Mouse (Mus musculus): ENCODE results near the gene Arhgap29. TPM values are rescaled to one million over a fixed set of nuclear protein-coding genes. Genes with fewer than 3 reads are reported as not detected.

Gene Arhgap29
- polyA plus RNA-seq, 1 experiment = not detected

- TF ChIP-seq GATA1 (IDR thresholded peaks at IDR 0.05; ENCODE audit: low read length) = no peak
- no peak for TF ChIP-seq TAL1 (IDR thresholded peaks at IDR 0.05; ENCODE audit: low read length)
- Histone ChIP-seq H3K4me1 (ENCODE audit: control insufficient read depth) (peaks cover 7% of the 10 kb centered on the region), H3K9me3 (ENCODE audit: control insufficient read depth, low read length) (no peaks in the 10 kb centered on the region), H3K36me3 (ENCODE audit: control insufficient read depth) (no peaks in the 10 kb centered on the region), H3K4me3 (replicated peaks) (no peak overlapping the region), H3K27me3 (ENCODE audit: control insufficient read depth) (no peaks in the 10 kb centered on the region)
Observed at GRCm38 (mm10) chr3:121937036-121937435, 15.3 kb upstream of the Arhgap29 start.

DNA sequence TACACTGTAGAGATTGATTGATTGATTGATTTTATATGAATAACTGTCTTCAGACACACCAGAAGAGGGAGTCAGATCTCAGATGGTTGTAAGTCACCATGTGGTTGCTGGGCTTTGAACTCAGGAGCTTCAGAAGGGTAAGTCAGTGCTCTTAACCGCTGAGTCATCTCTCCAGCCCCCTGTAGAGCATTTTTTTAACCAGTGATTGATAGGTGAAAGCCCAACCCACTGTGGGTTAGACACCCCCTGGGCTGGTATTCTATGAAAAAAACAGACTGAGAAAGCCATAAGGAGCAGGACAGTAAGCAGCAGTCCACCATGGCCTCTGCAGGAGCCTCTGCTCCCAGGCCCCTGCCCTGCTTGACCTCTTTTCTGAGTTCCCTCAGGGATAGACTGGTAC is 12.7 kb upstream of the Arhgap29 start:
- Histone ChIP-seq H3K9me3 (ENCODE audit: control insufficient read depth, low read length) (no peaks in the 10 kb centered on the region), H3K27me3 (ENCODE audit: control insufficient read depth) (no peaks in the 10 kb centered on the region), H3K36me3 (ENCODE audit: control insufficient read depth) (no peaks in the 10 kb centered on the region), H3K4me3 (replicated peaks) (no peak overlapping the region), H3K4me1 (ENCODE audit: control insufficient read depth) (peaks cover 7% of the 10 kb centered on the region)
- TF ChIP-seq TAL1 (IDR thresholded peaks at IDR 0.05; ENCODE audit: low read length) (no peak), GATA1 (IDR thresholded peaks at IDR 0.05; ENCODE audit: low read length) (no peak)

DNA sequence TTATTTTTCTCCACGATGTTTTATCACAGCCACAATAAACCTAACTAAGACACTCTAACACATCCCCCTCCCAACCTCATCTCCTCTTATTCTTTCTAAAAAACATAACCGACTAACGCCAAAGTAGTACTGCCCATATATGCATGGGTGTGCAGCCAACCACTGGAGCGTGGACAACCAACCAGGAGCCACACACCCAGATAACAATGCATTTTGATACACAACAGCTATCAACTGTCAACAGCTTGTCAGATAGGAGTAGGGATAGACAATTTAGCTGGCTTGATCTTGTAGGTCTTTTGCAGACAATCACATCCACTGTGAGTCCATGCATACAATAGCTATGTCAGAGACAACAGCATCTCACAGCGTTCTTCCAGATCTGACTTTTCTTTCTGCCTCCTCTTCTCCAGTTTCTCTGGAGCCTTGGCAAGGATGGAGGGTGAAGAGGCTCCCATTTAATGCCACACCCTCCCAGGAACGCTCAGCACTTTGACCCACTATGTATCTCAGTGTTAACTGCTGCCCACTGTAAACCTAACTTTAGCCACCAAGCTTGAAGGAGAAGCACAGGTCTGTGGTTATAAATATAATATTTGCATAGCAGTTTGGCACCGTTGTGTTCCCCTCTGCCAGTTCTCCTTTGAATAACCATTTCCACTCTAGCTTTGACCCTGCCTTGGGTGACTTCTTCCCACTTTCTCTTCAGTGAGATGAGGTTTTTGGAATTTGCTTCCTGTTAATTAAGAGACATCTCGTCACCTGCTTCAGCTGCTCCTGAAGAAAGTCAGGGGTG is 12.0 kb upstream of the Arhgap29 start:
- H3K27me3 ChIP-seq (ENCODE audit: control insufficient read depth) = no peaks in the 10 kb centered on the region

DNA sequence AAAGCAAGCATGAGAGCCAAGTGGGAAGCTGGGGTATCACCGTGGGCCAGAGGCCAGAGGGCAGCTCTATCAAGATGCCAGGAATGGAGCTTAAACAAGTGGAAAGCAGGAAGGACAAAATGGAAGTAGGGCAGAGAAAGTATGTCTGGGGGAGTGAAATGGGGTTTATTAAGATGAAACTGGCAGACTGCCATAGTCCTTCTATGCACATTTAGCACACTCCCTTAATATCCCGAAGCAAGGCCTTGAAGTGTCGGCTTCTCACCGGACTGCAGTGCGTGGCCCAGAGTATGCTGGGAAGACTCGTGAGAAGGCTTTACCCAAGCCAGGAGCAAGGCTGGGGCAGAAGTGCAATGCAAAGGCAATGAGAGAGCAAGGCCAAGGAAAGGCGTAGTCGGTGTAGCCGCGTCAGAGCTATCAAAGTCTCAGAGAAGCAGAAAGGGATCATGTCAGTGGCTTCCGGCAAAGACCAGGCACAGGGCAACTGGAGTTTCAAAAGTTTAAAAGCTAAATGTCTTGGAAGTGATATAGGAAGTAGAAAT is 11.1 kb upstream of the Arhgap29 start:
- no peaks in the 10 kb centered on the region for H3K9me3 ChIP-seq (ENCODE audit: control insufficient read depth, low read length)
- no peaks in the 10 kb centered on the region for H3K36me3 ChIP-seq (ENCODE audit: control insufficient read depth)
- H3K4me1 ChIP-seq (ENCODE audit: control insufficient read depth) = peaks cover 7% of the 10 kb centered on the region
- H3K4me3 ChIP-seq (replicated peaks) = no peak overlapping the region
- no peak for TF ChIP-seq TAL1 (IDR thresholded peaks at IDR 0.05; ENCODE audit: low read length)
- no peak for TF ChIP-seq GATA1 (IDR thresholded peaks at IDR 0.05; ENCODE audit: low read length)
- no peaks in the 10 kb centered on the region for H3K27me3 ChIP-seq (ENCODE audit: control insufficient read depth)

More for the DNA sequence above, 12.0 kb upstream of the Arhgap29 start:
- no peaks in the 10 kb centered on the region for H3K9me3 ChIP-seq (ENCODE audit: control insufficient read depth, low read length)
- H3K4me3 ChIP-seq (replicated peaks) = no peak overlapping the region
- TF ChIP-seq GATA1 (IDR thresholded peaks at IDR 0.05; ENCODE audit: low read length) (no peak), TAL1 (IDR thresholded peaks at IDR 0.05; ENCODE audit: low read length) (no peak)
- peaks cover 7% of the 10 kb centered on the region for H3K4me1 ChIP-seq (ENCODE audit: control insufficient read depth)
- no peaks in the 10 kb centered on the region for H3K36me3 ChIP-seq (ENCODE audit: control insufficient read depth)

DNA sequence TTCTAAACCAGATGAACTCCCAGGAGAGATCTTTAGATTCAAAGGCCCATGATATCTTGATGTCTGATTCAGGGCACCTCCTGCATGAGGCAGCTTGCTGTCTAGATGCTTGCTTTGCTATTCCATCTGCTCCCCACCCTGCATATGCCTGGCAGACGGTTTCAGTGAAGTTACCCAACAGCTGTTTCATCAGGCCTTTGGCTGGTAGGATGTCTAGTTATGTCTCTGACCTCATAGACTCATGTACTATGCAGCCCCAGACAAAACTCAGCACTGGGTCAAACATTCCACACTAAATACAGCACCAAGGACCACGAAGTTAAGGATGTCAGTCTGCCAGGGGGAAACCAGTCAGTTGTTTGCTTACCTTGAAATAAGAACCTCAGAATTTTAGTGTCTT is 6.4 kb upstream of the Arhgap29 start:
- Histone ChIP-seq H3K4me3 (replicated peaks) (no peak overlapping the region), H3K36me3 (ENCODE audit: control insufficient read depth) (no peaks in the 10 kb centered on the region), H3K27me3 (ENCODE audit: control insufficient read depth) (no peaks in the 10 kb centered on the region), H3K9me3 (ENCODE audit: control insufficient read depth, low read length) (no peaks in the 10 kb centered on the region), H3K4me1 (ENCODE audit: control insufficient read depth) (no peaks in the 10 kb centered on the region)
- no peak for TF ChIP-seq GATA1 (IDR thresholded peaks at IDR 0.05; ENCODE audit: low read length)
- no peak for TF ChIP-seq TAL1 (IDR thresholded peaks at IDR 0.05; ENCODE audit: low read length)

DNA sequence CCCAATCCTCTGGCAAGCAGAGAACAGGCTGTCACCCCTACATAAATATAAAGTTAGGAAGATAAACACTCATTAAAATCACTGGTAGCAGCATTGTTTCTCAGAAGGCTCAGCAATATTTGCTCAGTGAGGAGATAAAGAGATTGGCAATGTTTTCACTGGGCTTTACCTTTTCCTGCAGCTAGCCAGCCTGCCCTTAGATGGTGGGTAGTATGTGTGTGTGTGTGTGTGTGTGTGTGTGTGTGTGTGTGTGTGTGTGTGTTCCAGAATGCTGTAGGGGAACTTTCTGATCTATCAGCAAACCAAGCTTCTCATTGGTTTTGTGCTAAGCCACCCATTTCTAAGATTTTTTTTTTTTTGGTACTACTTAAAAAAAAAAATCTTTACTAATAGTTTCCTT is 5.6 kb upstream of the Arhgap29 start:
- no peaks in the 10 kb centered on the region for H3K4me1 ChIP-seq (ENCODE audit: control insufficient read depth)
- no peaks in the 10 kb centered on the region for H3K36me3 ChIP-seq (ENCODE audit: control insufficient read depth)
- no peak for TF ChIP-seq TAL1 (IDR thresholded peaks at IDR 0.05; ENCODE audit: low read length)
- TF ChIP-seq GATA1 (IDR thresholded peaks at IDR 0.05; ENCODE audit: low read length) = no peak
- no peak overlapping the region for H3K4me3 ChIP-seq (replicated peaks)
- H3K9me3 ChIP-seq (ENCODE audit: control insufficient read depth, low read length) = no peaks in the 10 kb centered on the region
- H3K27me3 ChIP-seq (ENCODE audit: control insufficient read depth) = no peaks in the 10 kb centered on the region; the same call in 1 of the 2 replicates

DNA sequence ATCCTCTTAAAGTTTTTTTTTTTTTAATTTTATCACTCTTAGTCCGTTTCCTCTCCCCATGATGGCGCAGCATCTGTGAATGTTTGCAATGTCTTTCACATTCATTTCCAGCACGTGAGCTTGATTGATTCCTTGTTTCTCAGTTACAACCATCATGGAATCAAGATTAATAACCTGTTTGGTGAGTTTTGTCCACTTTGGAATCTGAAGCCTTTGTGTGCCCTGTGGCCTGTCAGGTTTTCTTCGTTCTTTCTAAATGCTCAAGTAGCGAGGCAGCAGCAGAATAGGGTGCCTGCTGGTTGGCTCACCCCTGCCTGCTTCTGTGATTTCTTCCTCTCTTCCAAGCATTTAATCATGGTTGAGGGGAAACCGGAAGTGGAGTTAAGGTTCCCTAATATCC is 2.2 kb upstream of the Arhgap29 start:
- Histone ChIP-seq H3K36me3 (ENCODE audit: control insufficient read depth) (no peaks in the 10 kb centered on the region), H3K27me3 (ENCODE audit: control insufficient read depth) (peaks cover 32% of the 10 kb centered on the region), H3K9me3 (ENCODE audit: control insufficient read depth, low read length) (peaks cover 5% of the 10 kb centered on the region; the same call in 1 of the 2 replicates), H3K4me1 (ENCODE audit: control insufficient read depth) (peaks cover 11% of the 10 kb centered on the region), H3K4me3 (replicated peaks) (no peak overlapping the region)
- TF ChIP-seq GATA1 (IDR thresholded peaks at IDR 0.05; ENCODE audit: low read length) (no peak), TAL1 (IDR thresholded peaks at IDR 0.05; ENCODE audit: low read length) (no peak)

GRCm38 (mm10) chr3:121951116-121951515 is 1.2 kb upstream of the Arhgap29 start:
- no peak for TF ChIP-seq TAL1 (IDR thresholded peaks at IDR 0.05; ENCODE audit: low read length)
- no peak for TF ChIP-seq GATA1 (IDR thresholded peaks at IDR 0.05; ENCODE audit: low read length)
- Histone ChIP-seq H3K4me3 (replicated peaks) (no peak overlapping the region), H3K4me1 (ENCODE audit: control insufficient read depth) (peaks cover 11% of the 10 kb centered on the region), H3K36me3 (ENCODE audit: control insufficient read depth) (no peaks in the 10 kb centered on the region), H3K9me3 (ENCODE audit: control insufficient read depth, low read length) (peaks cover 6% of the 10 kb centered on the region; the same call in 1 of the 2 replicates), H3K27me3 (ENCODE audit: control insufficient read depth) (peaks cover 38% of the 10 kb centered on the region)

DNA sequence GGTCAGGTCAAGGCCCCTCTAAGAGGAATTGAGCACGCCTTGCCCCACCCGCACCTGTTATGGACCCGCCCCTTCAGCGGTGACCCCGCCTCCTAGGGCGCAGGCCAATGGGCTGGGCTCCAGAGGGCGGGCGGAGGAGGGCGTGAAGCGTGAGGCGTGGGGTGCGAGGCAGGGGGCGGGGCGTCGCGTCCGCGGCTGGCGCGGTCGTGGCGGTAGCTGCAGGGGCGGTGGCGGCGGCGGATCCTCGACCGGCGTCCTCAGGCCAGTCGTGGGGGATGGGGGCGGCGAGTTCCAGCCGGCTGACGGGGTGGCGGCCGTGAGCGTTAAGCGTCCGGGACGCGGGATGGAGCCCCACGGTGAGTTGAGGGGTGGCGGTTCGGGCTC is 700 bp downstream of the Arhgap29 start:
- Histone ChIP-seq H3K27me3 (ENCODE audit: control insufficient read depth) (peaks cover 38% of the 10 kb centered on the region), H3K9me3 (ENCODE audit: control insufficient read depth, low read length) (peaks cover 6% of the 10 kb centered on the region; the same call in 1 of the 2 replicates), H3K36me3 (ENCODE audit: control insufficient read depth) (no peaks in the 10 kb centered on the region), H3K4me1 (ENCODE audit: control insufficient read depth) (peaks cover 11% of the 10 kb centered on the region), H3K4me3 (replicated peaks) (peak overlapping the region; percentile 57)
- no peak for TF ChIP-seq GATA1 (IDR thresholded peaks at IDR 0.05; ENCODE audit: low read length)
- no peak for TF ChIP-seq TAL1 (IDR thresholded peaks at IDR 0.05; ENCODE audit: low read length)

All from erythroblast, embryonic 14.5 days (primary cell).